Comparison of ENCODE assay signal across 9 mouse cellular contexts in the genomic region with DNA sequence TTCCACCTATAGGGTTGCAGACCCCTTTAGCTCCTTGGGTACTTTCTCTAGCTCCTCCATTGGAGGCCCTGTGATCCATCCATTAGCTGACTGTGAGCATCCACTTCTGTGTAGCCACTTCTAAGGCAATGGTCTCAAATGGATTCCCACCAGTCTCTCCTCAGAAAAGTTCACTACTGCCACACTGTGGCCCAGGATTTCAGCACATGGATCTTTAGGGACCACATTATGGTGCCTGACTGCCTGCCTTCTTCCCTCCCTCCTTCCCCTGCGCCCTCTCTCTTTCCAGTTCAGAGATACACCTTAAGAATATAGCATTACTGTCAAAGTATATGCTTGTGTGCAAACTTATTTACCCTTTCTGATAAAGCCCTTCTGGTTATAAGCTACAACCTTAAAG.
A peak's percentile ranks its signal among the peaks of the same experiment; 100 is the strongest.
DNase-seq lines count a peak whose midpoint lies in the region; ATAC-seq and TF ChIP-seq lines count a peak whose summit lies in the region.
"Had no signal": no experiment of that assay in that cellular context is flagged by ENCODE, and none has a peak within 500 bp of the region (broad histone marks: within the 10 kb centered on the region; RNA-seq: fewer than 3 reads in every experiment).

No protein-coding gene starts in this region.

- no peak overlapping the region for H3K4me2 ChIP-seq in liver, embryonic 14.5 days (ENCODE audit: low read depth)
- no peak overlapping the region for H3K4me2 ChIP-seq in liver, embryonic 11.5 days
- no peak overlapping the region for H3K4me2 ChIP-seq in forebrain, embryonic 15.5 days (replicated peaks)
- H3K4me2 ChIP-seq: embryonic facial prominence, embryonic 15.5 days had no signal

- H3K9ac ChIP-seq in liver, embryonic 14.5 days (replicated peaks), result no peak overlapping the region
- H3K9ac ChIP-seq in liver, embryonic 11.5 days (ENCODE audit: low read depth, low read length), result no peak overlapping the region
- H3K9ac ChIP-seq in forebrain, embryonic 15.5 days (replicated peaks), result no peak overlapping the region
- H3K9ac ChIP-seq: embryonic facial prominence, embryonic 15.5 days had no signal

- no peaks in the 10 kb centered on the region for H3K4me1 ChIP-seq in liver, embryonic 14.5 days (replicated peaks; ENCODE audit: control insufficient read depth in 2 of 2, insufficient read depth in 2 of 2, low read length in 1 of 2)
- H3K4me1 ChIP-seq in liver, embryonic 11.5 days (replicated peaks; ENCODE audit: control insufficient read depth, insufficient read depth, low read length), result no peaks in the 10 kb centered on the region
- H3K4me1 ChIP-seq in forebrain, embryonic 15.5 days, result peaks cover 3% of the 10 kb centered on the region; the same call in 1 of the 2 replicates
- no peaks in the 10 kb centered on the region for H3K4me1 ChIP-seq in midbrain, embryonic 10.5 days
- H3K4me1 ChIP-seq: embryonic facial prominence, embryonic 15.5 days had no signal

- WGBS in liver, embryonic 14.5 days (ENCODE audit: insufficient replicate concordance), result 53% methylated on average over 1 of the region's 1 CpGs
- 29% methylated on average over 1 of the region's 1 CpGs for WGBS in liver, embryonic 11.5 days
- WGBS in forebrain, embryonic 15.5 days, result 56% methylated on average over 1 of the region's 1 CpGs
- 48% methylated on average over 1 of the region's 1 CpGs for WGBS in midbrain, embryonic 10.5 days

- no peak for ATAC-seq in liver, embryonic 14.5 days (ENCODE audit: insufficient read depth)
- ATAC-seq in liver, embryonic 11.5 days (replicated peaks; ENCODE audit: low FRiP score), result no peak; the same call in 1 of the 2 replicates
- ATAC-seq in forebrain, embryonic 15.5 days (replicated peaks), result peak; percentile 72

- no peak overlapping the region for H3K4me3 ChIP-seq in liver, embryonic 14.5 days (ENCODE audit: insufficient read depth in 1 of 2, low read depth in 2 of 2, low read length in 2 of 2)
- no peak overlapping the region for H3K4me3 ChIP-seq in liver, embryonic 11.5 days (ENCODE audit: low read depth, low read length)
- no peak overlapping the region for H3K4me3 ChIP-seq in forebrain, embryonic 15.5 days
- no peak overlapping the region for H3K4me3 ChIP-seq in midbrain, embryonic 10.5 days
- H3K4me3 ChIP-seq: embryonic facial prominence, embryonic 15.5 days had no signal

- H3K36me3 ChIP-seq in liver, embryonic 14.5 days (replicated peaks; ENCODE audit: control insufficient read depth, insufficient read depth, low read depth), result no peaks in the 10 kb centered on the region
- H3K36me3 ChIP-seq in liver, embryonic 11.5 days (ENCODE audit: control insufficient read depth, insufficient read depth, low read length), result no peaks in the 10 kb centered on the region
- H3K36me3 ChIP-seq in forebrain, embryonic 15.5 days, result no peaks in the 10 kb centered on the region
- H3K36me3 ChIP-seq in midbrain, embryonic 10.5 days, result no peaks in the 10 kb centered on the region
- H3K36me3 ChIP-seq: embryonic facial prominence, embryonic 15.5 days had no signal

- peak; percentile 9 to 47 for DNase-seq in adrenal gland, adult (ENCODE audit: inconsistent age in 2 of 2, low spot score in 1 of 2)
- no peak for DNase-seq in adrenal gland, adult 8-10 months
- no peak for DNase-seq in liver, embryonic 14.5 days (ENCODE audit: low read depth in 3 of 3, low spot score in 3 of 3)
- no peak for DNase-seq in liver, embryonic 11.5 days (ENCODE audit: low spot score)
- peak; percentile 13 for DNase-seq in midbrain, embryonic 10.5 days (ENCODE audit: low spot score)
- no peak for DNase-seq in thymus, postnatal 4 days
- no peak for DNase-seq in thymus, postnatal 25 days

- H3K9me3 ChIP-seq in liver, embryonic 14.5 days (ENCODE audit: control insufficient read depth, low read length), result no peaks in the 10 kb centered on the region
- H3K9me3 ChIP-seq in liver, embryonic 11.5 days (ENCODE audit: control insufficient read depth, low read length), result no peaks in the 10 kb centered on the region
- no peaks in the 10 kb centered on the region for H3K9me3 ChIP-seq in forebrain, embryonic 15.5 days
- H3K9me3 ChIP-seq in midbrain, embryonic 10.5 days (replicated peaks), result no peaks in the 10 kb centered on the region
- H3K9me3 ChIP-seq: embryonic facial prominence, embryonic 15.5 days had no signal

- no peak overlapping the region for H3K27ac ChIP-seq in liver, embryonic 14.5 days
- H3K27ac ChIP-seq in liver, embryonic 11.5 days (ENCODE audit: low read depth, low read length), result no peak overlapping the region
- H3K27ac ChIP-seq in forebrain, embryonic 15.5 days (replicated peaks), result no peak overlapping the region
- no peak overlapping the region for H3K27ac ChIP-seq in midbrain, embryonic 10.5 days (replicated peaks)
- H3K27ac ChIP-seq: embryonic facial prominence, embryonic 15.5 days had no signal

- no peak for TF ChIP-seq EP300 in liver, embryonic 14.5 days (IDR thresholded peaks at IDR 0.05; ENCODE audit: low read depth)

- TF ChIP-seq CTCF in liver, embryonic 14.5 days (IDR thresholded peaks at IDR 0.05; ENCODE audit: low read depth), result peak; percentile 32

- H3K27me3 ChIP-seq in liver, embryonic 14.5 days (ENCODE audit: control insufficient read depth, insufficient read depth, low read length), result no peaks in the 10 kb centered on the region
- no peaks in the 10 kb centered on the region for H3K27me3 ChIP-seq in liver, embryonic 11.5 days (replicated peaks; ENCODE audit: control insufficient read depth, insufficient read depth, low read length)
- no peaks in the 10 kb centered on the region for H3K27me3 ChIP-seq in forebrain, embryonic 15.5 days
- no peaks in the 10 kb centered on the region for H3K27me3 ChIP-seq in midbrain, embryonic 10.5 days (ENCODE audit: low read depth, poor library complexity, severe bottlenecking)
- H3K27me3 ChIP-seq: embryonic facial prominence, embryonic 15.5 days had no signal

Comparison
In these comparisons a context has a peak if more than half of its experiments do, and no peak if none do; other contexts are left out.
1. DNase-seq: peak in adrenal gland, adult (2 of 2) and midbrain, embryonic 10.5 days (single experiment); none in adrenal gland, adult 8-10 months (single experiment), liver, embryonic 14.5 days (0 of 3), liver, embryonic 11.5 days (single experiment), thymus, postnatal 4 days (single experiment) and thymus, postnatal 25 days (single experiment).